Mouse (Mus musculus): ENCODE data around the gene Prkaa1.

DNA sequence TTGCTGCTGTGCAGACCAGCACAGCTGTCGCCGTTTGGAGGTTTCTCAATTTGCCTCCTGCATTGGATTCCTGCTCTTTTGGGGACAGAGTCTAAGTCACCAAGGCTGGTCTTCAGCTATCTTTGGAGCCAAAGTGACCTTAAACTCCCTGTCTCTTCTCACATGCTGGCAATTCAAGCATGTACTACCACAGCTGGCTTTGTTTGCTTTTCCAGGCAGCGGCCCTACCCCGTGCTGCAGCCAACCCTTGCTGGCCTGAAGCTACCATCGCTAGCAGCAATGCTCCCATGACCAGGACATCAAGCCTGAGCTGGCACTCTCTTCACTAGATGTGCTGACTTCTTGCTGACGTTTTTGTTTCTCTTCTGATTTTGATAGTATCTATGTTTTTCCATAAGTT lies 15.2 kb downstream of the Prkaa1 start:
- no peak for TF ChIP-seq CTCF (conservative IDR thresholded peaks at IDR 0.05; ENCODE audit: low read length)
- TF ChIP-seq NANOG (IDR thresholded peaks at IDR 0.05; ENCODE audit: borderline replicate concordance, low read length): no peak
- TF ChIP-seq POU5F1 (IDR thresholded peaks at IDR 0.05; ENCODE audit: borderline replicate concordance, low read length): no peak
